Mouse (Mus musculus) cerebellum, adult 2 months (tissue): ENCODE measurements around the gene Wnt3.

Source experiments
- CTCF ChIP-seq: fragments of 200-500 bp; IDR thresholded peaks from 2 replicates; pipeline ENCODE4 v1.5.1; 2011; ENCODE audit warnings: low read depth, mild to moderate bottlenecking, control low read depth, low read length, moderate library complexity, borderline replicate concordance; ENCODE audit not compliant: insufficient read depth
- POLR2A ChIP-seq: fragments of 200-500 bp; IDR thresholded peaks from 2 replicates; pipeline ENCODE4 v1.6.1; 2011; ENCODE audit warnings: low read length, control low read depth, borderline replicate concordance; ENCODE audit not compliant: insufficient read depth

- TF ChIP-seq CTCF (no peak), POLR2A (no peak)
Measured at GRCm38 (mm10) chr11:103731594-103731993, 42.4 kb upstream of the Wnt3 start.
